Mouse (Mus musculus) testis, adult 2 months (tissue): Measurements from ENCODE around the gene March1.

ENCODE experiments used
- CTCF ChIP-seq: fragments of 200-500 bp; IDR thresholded peaks from 2 replicates; pipeline ENCODE4 v1.5.1; 2012; ENCODE audit warnings: low read depth, mild to moderate bottlenecking, inconsistent platforms, low read length, moderate library complexity; ENCODE audit not compliant: control insufficient read depth, insufficient read depth, insufficient replicate concordance
- POLR2A ChIP-seq: fragments of 200-500 bp; IDR thresholded peaks from 2 replicates; pipeline ENCODE4 v1.6.1; 2012; ENCODE audit warnings: low read depth, mild to moderate bottlenecking, inconsistent platforms, low read length, moderate library complexity; ENCODE audit not compliant: control insufficient read depth

DNA sequence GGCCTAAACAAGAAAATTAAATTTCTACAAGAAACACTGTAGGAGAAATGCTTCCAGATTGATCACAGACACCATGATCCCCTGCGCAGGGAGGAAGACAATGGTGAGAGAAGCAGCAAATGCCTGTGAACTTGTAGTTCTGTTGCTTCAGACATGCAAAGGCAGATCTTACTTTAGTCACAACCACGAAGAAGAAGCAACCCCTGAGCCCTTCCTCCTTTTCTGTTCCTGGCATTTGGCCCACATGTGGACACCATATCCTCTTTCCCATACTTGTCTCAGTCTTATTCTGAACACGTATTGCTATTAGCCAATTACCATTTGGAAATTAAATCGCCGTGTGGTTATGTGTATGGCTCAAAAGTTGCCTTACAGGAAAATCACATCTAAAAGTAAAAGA lies 773.9 kb downstream of the March1 start:
- no peak for TF ChIP-seq CTCF
- TF ChIP-seq POLR2A, result no peak
